8 mouse cellular contexts compared by ENCODE assay signal in genomic region chr2:18205118-18205517, GRCm38 (mm10).
DNase-seq lines count a peak whose midpoint lies in the region; ATAC-seq and TF ChIP-seq lines count a peak whose summit lies in the region.

No protein-coding gene starts in this region.

- no peaks in the 10 kb centered on the region for H3K27me3 ChIP-seq in G1E (ENCODE audit: insufficient read depth, low read length)
- no peaks in the 10 kb centered on the region for H3K27me3 ChIP-seq in heart, postnatal 0 days (ENCODE audit: control insufficient read depth, insufficient read depth, low read length)
- H3K27me3 ChIP-seq in neural tube, embryonic 11.5 days (ENCODE audit: control insufficient read depth, insufficient read depth, low read length) = no peaks in the 10 kb centered on the region

- peak; percentile 56 for TF ChIP-seq CTCF in G1E (IDR thresholded peaks at IDR 0.05; ENCODE audit: low read depth, low read length)
- peak; percentile 64 for TF ChIP-seq CTCF in heart, postnatal 0 days (IDR thresholded peaks at IDR 0.05; ENCODE audit: low read depth)

- peak; percentile 39 to 43 for DNase-seq in left cerebral cortex, adult 18-20 months (ENCODE audit: low spot score in 2 of 2)
- no peak for DNase-seq in left cerebral cortex, adult 11 months (ENCODE audit: low spot score)
- DNase-seq in G1E (ENCODE audit: low spot score) = peak; percentile 44
- DNase-seq in cerebellum, postnatal 10 days = peak; percentile 53 to 55
- no peak for DNase-seq in heart, postnatal 0 days (ENCODE audit: low spot score)
- peak; percentile 66 to 68 for DNase-seq in layer of hippocampus, postnatal 10 days (ENCODE audit: low spot score in 2 of 2)
- DNase-seq in neural tube, embryonic 11.5 days (ENCODE audit: low spot score) = peak; percentile 71
- DNase-seq in thymus, postnatal 36 days = peak; percentile 71 to 74

- H3K9me3 ChIP-seq in G1E (replicated peaks) = no peaks in the 10 kb centered on the region
- H3K9me3 ChIP-seq in heart, postnatal 0 days (replicated peaks; ENCODE audit: control insufficient read depth, low read length) = no peaks in the 10 kb centered on the region
- H3K9me3 ChIP-seq in neural tube, embryonic 11.5 days (ENCODE audit: control insufficient read depth, low read length) = no peaks in the 10 kb centered on the region

- no peak for TF ChIP-seq EP300 in heart, postnatal 0 days (IDR thresholded peaks at IDR 0.05; ENCODE audit: low read depth)

- no peak overlapping the region for H3K27ac ChIP-seq in heart, postnatal 0 days (ENCODE audit: low read depth)
- no peak overlapping the region for H3K27ac ChIP-seq in neural tube, embryonic 11.5 days (ENCODE audit: low read depth, low read length)

- H3K4me2 ChIP-seq in heart, postnatal 0 days (ENCODE audit: low read depth, low read length) = no peak overlapping the region
- H3K4me2 ChIP-seq in neural tube, embryonic 11.5 days (ENCODE audit: low read depth) = no peak overlapping the region

- no peaks in the 10 kb centered on the region; the same call in 1 of the 2 replicates for H3K4me1 ChIP-seq in G1E (ENCODE audit: insufficient read depth, low read depth, low read length)
- no peaks in the 10 kb centered on the region for H3K4me1 ChIP-seq in heart, postnatal 0 days (ENCODE audit: control insufficient read depth, insufficient read depth)
- no peaks in the 10 kb centered on the region for H3K4me1 ChIP-seq in neural tube, embryonic 11.5 days (ENCODE audit: control insufficient read depth, insufficient read depth, low read length)

- no peak overlapping the region for H3K4me3 ChIP-seq in G1E (ENCODE audit: low read depth, low read length)
- H3K4me3 ChIP-seq in heart, postnatal 0 days (ENCODE audit: low read depth, low read length) = no peak overlapping the region
- H3K4me3 ChIP-seq in neural tube, embryonic 11.5 days (ENCODE audit: low read depth, low read length) = no peak overlapping the region

- no peak overlapping the region for H3K9ac ChIP-seq in heart, postnatal 0 days (replicated peaks; ENCODE audit: low read depth, low read length)
- H3K9ac ChIP-seq in neural tube, embryonic 11.5 days (ENCODE audit: low read length) = no peak overlapping the region

- WGBS in heart, postnatal 0 days = 82% methylated on average over 3 of the region's 3 CpGs
- 79% methylated on average over 3 of the region's 3 CpGs for WGBS in neural tube, embryonic 11.5 days

- peaks cover 83% of the 10 kb centered on the region for H3K36me3 ChIP-seq in G1E (replicated peaks)
- H3K36me3 ChIP-seq in heart, postnatal 0 days (replicated peaks; ENCODE audit: control insufficient read depth, insufficient read depth, low read length) = peaks cover 68% of the 10 kb centered on the region
- H3K36me3 ChIP-seq in neural tube, embryonic 11.5 days (ENCODE audit: control insufficient read depth, insufficient read depth, low read length) = peaks cover 6% of the 10 kb centered on the region

- ATAC-seq in G1E (ENCODE audit: extremely low read depth, insufficient number of reproducible peaks, low FRiP score, poor library complexity, severe bottlenecking) = peak; percentile 28
- ATAC-seq in heart, postnatal 0 days (ENCODE audit: insufficient read depth, low read depth) = no peak
- peak; percentile 63 for ATAC-seq in neural tube, embryonic 11.5 days (ENCODE audit: insufficient read depth, low FRiP score, low TSS enrichment)

Comparison
In these comparisons a context has a peak if more than half of its experiments do, and no peak if none do; other contexts are left out.
1. DNase-seq: peak in left cerebral cortex, adult 18-20 months (2 of 2), G1E (single experiment), cerebellum, postnatal 10 days (2 of 2), layer of hippocampus, postnatal 10 days (2 of 2), neural tube, embryonic 11.5 days (single experiment) and thymus, postnatal 36 days (2 of 2); none in left cerebral cortex, adult 11 months (single experiment) and heart, postnatal 0 days (single experiment).